Mouse (Mus musculus): Measurements from ENCODE around the gene Camta1.

DNA sequence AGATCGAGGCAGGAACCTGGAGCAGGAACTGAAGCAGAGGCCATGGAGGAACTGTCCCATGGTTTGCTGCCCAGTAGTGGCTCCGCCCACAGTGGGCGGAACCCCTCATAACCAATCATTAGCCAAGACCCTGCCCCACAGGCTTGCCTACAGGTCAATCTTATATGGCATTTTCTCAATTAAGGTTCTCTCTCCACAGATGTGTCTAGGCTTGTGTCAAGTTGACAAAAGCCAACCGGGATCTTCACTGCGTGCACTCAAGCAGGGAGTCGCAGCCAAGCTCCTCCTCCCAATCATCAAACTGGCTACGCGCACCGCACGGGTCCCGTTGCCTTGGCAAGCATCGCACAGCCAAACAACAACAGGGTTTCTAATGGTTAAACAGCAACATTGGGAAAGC, 19.9 kb upstream of the Camta1 start:
- TF ChIP-seq GATA1 (IDR thresholded peaks at IDR 0.05; ENCODE audit: borderline replicate concordance, low read length) (no peak), FLI1 (IDR thresholded peaks at IDR 0.05; ENCODE audit: low read length) (no peak)
